Mouse (Mus musculus) cerebellum, adult 8-10 months (tissue): Measurements from ENCODE around the gene Camsap2.

ENCODE experiments used
- DNase-seq: peaks from one replicate; pipeline ENCODE4 v3.0.0; 2022

Camsap2 gene

GRCm38 (mm10) chr1:136255174-136255573, 90.7 kb downstream of the Camsap2 start:
- no peak for DNase-seq

GRCm38 (mm10) chr1:136254503-136255065, 91.3 kb downstream of the Camsap2 start:
- DNase-seq = no peak

GRCm38 (mm10) chr1:136253472-136253871, 92.4 kb downstream of the Camsap2 start:
- DNase-seq = no peak

- no peak for DNase-seq
These were observed 96.2 kb downstream of the Camsap2 start for GRCm38 (mm10) chr1:136249662-136250061.

GRCm38 (mm10) chr1:136247393-136247792, 98.5 kb downstream of the Camsap2 start:
- no peak for DNase-seq

GRCm38 (mm10) chr1:136244469-136244868, 101.4 kb downstream of the Camsap2 start:
- no peak for DNase-seq

- DNase-seq = no peak
These were observed 104.1 kb downstream of the Camsap2 start for GRCm38 (mm10) chr1:136241801-136242200.

GRCm38 (mm10) chr1:136238495-136238894, 107.4 kb downstream of the Camsap2 start:
- DNase-seq = no peak

- no peak for DNase-seq
These were observed 111.3 kb downstream of the Camsap2 start for GRCm38 (mm10) chr1:136234595-136235092.

- peak; percentile 28 for DNase-seq
These were observed 111.9 kb downstream of the Camsap2 start, which contains the start of gene Inava for GRCm38 (mm10) chr1:136233892-136234594. Gene Inava, minus strand, starts transcription at chr1:136234264.

GRCm38 (mm10) chr1:136232986-136233790, 112.7 kb downstream of the Camsap2 start:
- DNase-seq = peak; percentile 7

GRCm38 (mm10) chr1:136232285-136232926, 113.5 kb downstream of the Camsap2 start:
- no peak for DNase-seq

- DNase-seq = no peak
These were observed 114.3 kb downstream of the Camsap2 start for GRCm38 (mm10) chr1:136231596-136231995.

GRCm38 (mm10) chr1:136230201-136230600, 115.7 kb downstream of the Camsap2 start:
- no peak for DNase-seq

GRCm38 (mm10) chr1:136229040-136229373, 116.9 kb downstream of the Camsap2 start:
- no peak for DNase-seq

- DNase-seq = no peak
These were observed 117.4 kb downstream of the Camsap2 start for GRCm38 (mm10) chr1:136228328-136229039.

- DNase-seq = no peak
These were observed 118.0 kb downstream of the Camsap2 start for GRCm38 (mm10) chr1:136227870-136228269.

GRCm38 (mm10) chr1:136226626-136227025, 119.3 kb downstream of the Camsap2 start:
- DNase-seq = no peak

- DNase-seq = no peak
These were observed 120.1 kb downstream of the Camsap2 start for GRCm38 (mm10) chr1:136225846-136226245.

- DNase-seq = no peak
These were observed 122.1 kb downstream of the Camsap2 start for GRCm38 (mm10) chr1:136223758-136224342.

- DNase-seq = no peak
These were observed 123.5 kb downstream of the Camsap2 start for GRCm38 (mm10) chr1:136222386-136222785.
